Mouse (Mus musculus): ENCODE results near the gene Zbtb7b.

Zbtb7b gene

GRCm38 (mm10) chr3:89388901-89389740 is 5.5 kb downstream of the Zbtb7b start:
- in situ Hi-C loops (cut with MboI), result no loop called here

DNA sequence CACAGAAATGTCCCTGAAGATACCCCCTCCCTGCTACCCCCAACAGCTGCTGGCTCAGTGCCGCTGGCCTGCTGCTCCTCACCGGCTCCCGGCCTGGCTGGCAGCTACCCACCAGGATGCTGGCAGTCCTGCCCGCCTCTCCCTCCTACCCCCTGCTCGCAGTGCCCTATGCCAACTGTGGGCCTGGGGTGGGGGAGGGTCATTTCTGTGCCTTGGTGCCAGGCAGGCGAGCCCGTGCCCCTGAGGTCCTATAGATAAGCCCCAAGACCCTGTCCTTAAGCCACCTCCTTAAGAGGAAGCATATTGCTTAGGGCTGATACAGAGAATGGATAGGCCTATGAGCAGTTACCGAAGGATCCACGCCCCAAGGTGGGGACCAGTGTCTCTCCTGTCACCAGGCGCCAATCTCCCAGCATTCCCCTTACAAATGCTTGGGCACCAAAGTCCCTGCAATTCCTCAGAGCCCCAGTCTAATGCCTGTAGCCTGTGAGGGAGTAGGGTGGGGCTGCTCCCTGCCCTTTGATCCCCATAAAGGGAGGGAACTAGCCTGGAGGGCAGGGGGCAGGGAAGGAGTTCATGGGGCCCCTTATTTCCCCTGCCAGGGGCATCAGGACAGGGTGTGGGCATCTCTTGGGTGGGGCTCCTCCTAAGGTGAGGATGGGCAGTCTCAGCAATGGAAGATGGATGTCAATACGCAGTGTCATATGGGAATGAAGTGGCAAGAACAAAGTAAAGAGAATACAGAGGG is 6.3 kb downstream of the Zbtb7b start:
- in situ Hi-C loops (cut with MboI), result no loop called here

- in situ Hi-C loops (cut with MboI), result no loop called here
Observed at GRCm38 (mm10) chr3:89387632-89388031, 6.9 kb downstream of the Zbtb7b start.

GRCm38 (mm10) chr3:89386438-89387420 is 7.8 kb downstream of the Zbtb7b start:
- in situ Hi-C loops (cut with MboI), result no loop called here

DNA sequence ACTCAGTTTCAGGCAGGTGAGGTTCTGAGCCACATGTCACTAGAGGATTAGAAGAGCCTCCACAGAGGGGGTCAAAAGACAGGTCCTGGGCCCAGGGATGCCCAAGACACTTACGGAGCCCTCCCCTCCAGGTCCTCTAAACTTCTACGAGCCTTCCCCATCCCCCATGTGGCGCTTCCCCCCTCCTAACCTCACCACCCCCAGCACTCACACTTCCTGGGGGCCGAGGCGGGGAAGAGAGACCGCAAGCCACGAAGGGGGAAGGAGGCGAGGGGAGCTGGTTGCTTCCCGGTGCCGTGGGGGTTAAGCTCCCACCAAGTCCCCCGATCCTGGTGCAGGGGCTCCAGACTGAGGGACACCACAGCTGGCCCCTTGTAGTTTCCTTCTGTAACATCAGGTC is 9.1 kb downstream of the Zbtb7b start:
- in situ Hi-C loops (cut with MboI), result no loop called here

- in situ Hi-C loops (cut with MboI), result no loop called here
Observed at GRCm38 (mm10) chr3:89384331-89385076, 10.1 kb downstream of the Zbtb7b start.

- in situ Hi-C loops (cut with MboI), result no loop called here
Observed at GRCm38 (mm10) chr3:89383651-89384255, 10.8 kb downstream of the Zbtb7b start.

GRCm38 (mm10) chr3:89382950-89383349 is 11.6 kb downstream of the Zbtb7b start:
- in situ Hi-C loops (cut with MboI), result no loop called here

- in situ Hi-C loops (cut with MboI), result no loop called here
Observed at GRCm38 (mm10) chr3:89382033-89382882, 12.3 kb downstream of the Zbtb7b start.

DNA sequence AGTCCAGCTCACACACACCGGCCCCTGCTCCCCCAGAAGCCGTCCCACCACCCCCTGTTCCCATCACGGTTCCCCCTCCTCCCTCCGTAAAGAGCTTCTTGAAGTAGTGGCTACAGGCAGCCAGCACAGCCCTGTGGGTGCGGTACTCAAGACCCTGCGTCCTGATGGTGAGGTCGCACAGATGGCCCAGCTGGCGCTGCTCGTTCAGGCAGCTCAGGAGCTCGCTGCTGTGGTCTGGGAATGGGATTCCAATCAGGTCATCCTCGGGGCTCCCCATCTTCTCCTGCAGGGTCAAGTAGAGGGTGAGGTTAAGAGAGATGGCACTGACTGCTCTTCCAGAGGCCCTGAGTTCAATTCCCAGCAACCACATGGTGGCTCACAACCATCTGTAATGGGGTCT is 13.3 kb downstream of the Zbtb7b start:
- in situ Hi-C loops (cut with MboI), result no loop called here

DNA sequence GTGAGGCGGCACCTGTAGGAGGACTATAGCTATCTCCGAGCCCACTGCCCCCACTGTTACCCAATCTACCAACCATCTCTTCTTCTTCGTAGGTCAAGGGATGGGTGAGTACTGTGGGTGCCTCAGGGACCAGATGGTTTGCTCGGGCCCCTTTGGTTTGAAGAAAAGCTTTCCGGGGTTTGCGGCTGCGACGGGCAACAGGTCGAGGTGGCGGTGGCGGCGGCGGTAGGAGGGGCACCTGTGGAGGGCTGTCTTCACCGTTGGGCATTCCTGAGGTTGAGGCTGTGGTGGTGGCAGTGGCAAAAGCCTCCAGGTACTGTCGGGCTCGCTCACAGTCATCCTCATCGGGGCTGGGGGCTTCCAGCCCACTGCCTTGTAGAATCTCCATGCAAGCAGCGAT is 13.9 kb downstream of the Zbtb7b start:
- in situ Hi-C loops (cut with MboI), result no loop called here

DNA sequence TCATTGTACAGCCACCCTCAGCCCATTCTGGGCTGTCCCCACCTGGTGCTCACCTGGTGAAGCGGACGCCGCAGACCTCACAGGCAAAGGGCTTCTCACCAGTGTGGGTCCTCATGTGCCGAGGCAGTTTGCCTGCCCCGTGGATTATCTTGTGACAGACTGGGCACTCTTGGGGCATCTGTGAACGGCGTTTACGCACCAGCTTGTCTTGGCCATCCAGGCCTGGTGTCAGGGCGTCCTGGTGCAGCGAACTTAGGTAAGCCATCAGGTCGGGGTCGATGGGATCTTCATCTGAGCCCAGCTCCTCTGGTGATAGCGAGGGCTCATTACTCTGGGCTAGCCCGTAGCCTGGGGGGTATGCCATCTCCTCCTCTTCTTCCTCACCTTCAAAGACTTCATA is 14.3 kb downstream of the Zbtb7b start:
- in situ Hi-C loops (cut with MboI), result no loop called here

DNA sequence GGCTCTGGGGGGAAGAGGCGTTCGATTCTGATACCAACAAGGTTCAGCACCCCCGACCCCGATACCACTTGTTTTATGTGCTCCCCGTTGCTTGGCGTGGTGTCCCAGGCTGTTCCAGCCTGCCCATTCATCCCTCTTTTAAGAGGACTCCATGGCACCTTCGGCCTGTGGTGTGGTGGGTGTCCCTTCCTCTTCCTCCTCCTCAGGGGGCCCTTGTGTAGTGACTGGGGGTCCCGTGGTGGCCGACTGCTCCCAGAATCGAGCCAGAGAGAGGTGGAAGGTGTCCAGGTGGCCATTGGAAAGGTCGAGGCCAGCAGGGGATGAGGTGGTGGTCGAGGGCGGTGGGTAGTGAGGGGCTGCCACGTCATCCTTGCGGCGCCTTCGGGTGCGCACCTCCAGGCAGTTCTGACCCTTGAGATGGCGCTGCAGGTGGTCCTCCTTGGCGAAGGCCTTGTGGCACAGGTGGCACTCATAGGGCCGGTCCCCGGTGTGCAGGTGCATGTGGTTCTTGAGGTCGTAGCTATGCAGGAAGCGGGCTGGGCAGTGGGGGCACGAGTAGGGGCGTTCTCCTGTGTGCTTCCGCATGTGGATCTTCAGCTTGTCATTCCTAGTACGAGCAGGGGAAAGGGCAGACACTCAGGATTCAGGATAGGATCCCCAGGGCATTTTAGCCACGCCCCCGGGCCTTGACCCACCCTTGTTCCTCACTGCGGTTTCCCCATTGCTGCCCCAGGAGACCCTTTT is 15.0 kb downstream of the Zbtb7b start:
- in situ Hi-C loops (cut with MboI), result no loop called here

- in situ Hi-C loops (cut with MboI), result no loop called here
Observed at GRCm38 (mm10) chr3:89378394-89379067, 16.0 kb downstream of the Zbtb7b start.

- in situ Hi-C loops (cut with MboI), result no loop called here
Observed at GRCm38 (mm10) chr3:89377831-89378230, 16.7 kb downstream of the Zbtb7b start.

GRCm38 (mm10) chr3:89373581-89374231 is 20.9 kb downstream of the Zbtb7b start:
- in situ Hi-C loops (cut with MboI), result no loop called here

- in situ Hi-C loops (cut with MboI), result no loop called here
Observed at GRCm38 (mm10) chr3:89367338-89367737, 27.2 kb downstream of the Zbtb7b start.

Data from mature B cell (primary cell).